ENCODE assay signal across 17 mouse cellular contexts in genomic region chr10:111216111-111216510, GRCm38 (mm10).
"Had no signal": no experiment of that assay in that cellular context is flagged by ENCODE, and none has a peak within 500 bp of the region (broad histone marks: within the 10 kb centered on the region; RNA-seq: fewer than 3 reads in every experiment).

No protein-coding gene starts in this region.

- H3K4me3 ChIP-seq: midbrain, embryonic 10.5 days; myocyte; neural tube, embryonic 13.5 days; neural tube, embryonic 15.5 days had no signal

- DNase-seq: lung, adult 18-20 months; lung, embryonic 14.5 days; lung, postnatal 10 days; lung, postnatal 4 days; midbrain, embryonic 14.5 days; retina, postnatal 1 day; right cerebral cortex, adult 18-20 months; right cerebral cortex, postnatal 25 days; right cerebral cortex, postnatal 4 days; spleen, adult 18-20 months; thymus, adult 18-20 months; thymus, postnatal 14 days; thymus, postnatal 36 days had no signal

- H3K27me3 ChIP-seq: neural tube, embryonic 13.5 days; neural tube, embryonic 15.5 days had no signal

- H3K9me3 ChIP-seq: midbrain, embryonic 10.5 days; neural tube, embryonic 13.5 days; neural tube, embryonic 15.5 days had no signal

- H3K36me3 ChIP-seq: midbrain, embryonic 10.5 days; neural tube, embryonic 13.5 days; neural tube, embryonic 15.5 days had no signal

- H3K9ac ChIP-seq: lung, embryonic 14.5 days; neural tube, embryonic 13.5 days; neural tube, embryonic 15.5 days had no signal

- H3K27ac ChIP-seq: midbrain, embryonic 10.5 days; neural tube, embryonic 13.5 days; neural tube, embryonic 15.5 days had no signal

- H3K4me2 ChIP-seq: lung, embryonic 14.5 days; neural tube, embryonic 13.5 days; neural tube, embryonic 15.5 days had no signal

- H3K4me1 ChIP-seq: midbrain, embryonic 10.5 days; neural tube, embryonic 13.5 days; neural tube, embryonic 15.5 days had no signal
